Mouse (Mus musculus): Measurements from ENCODE around the gene Ctnna2. TPM values are rescaled to one million over a fixed set of nuclear protein-coding genes. Genes with fewer than 3 reads are reported as not detected.

Gene Ctnna2
- polyA plus RNA-seq, 1 experiment = 0.70 TPM

GRCm38 (mm10) chr6:77486658-77487057 lies 492.8 kb downstream of the Ctnna2 start:
- DNase-seq = no peak
- Histone ChIP-seq H3K27ac (ENCODE audit: control insufficient read depth, insufficient read depth, low read length) (no peak overlapping the region), H3K36me3 (ENCODE audit: control insufficient read depth, insufficient read depth, low read length) (no peaks in the 10 kb centered on the region), H3K4me1 (replicated peaks; ENCODE audit: control insufficient read depth, insufficient read depth, low read length) (no peaks in the 10 kb centered on the region), H3K4me3 (ENCODE audit: control insufficient read depth, insufficient read depth, low read length) (no peak overlapping the region), H3K27me3 (ENCODE audit: control insufficient read depth, insufficient read depth, low read length) (no peaks in the 10 kb centered on the region)
- 94% methylated on average over 3 of the region's 3 CpGs for WGBS
- TF ChIP-seq POLR2A (IDR thresholded peaks at IDR 0.05; ENCODE audit: control insufficient read depth, extremely low read depth, insufficient read depth, low read length, poor library complexity) = no peak
- no peak for TF ChIP-seq CTCF (IDR thresholded peaks at IDR 0.05; ENCODE audit: borderline replicate concordance, control insufficient read depth, extremely low read depth, insufficient read depth, low read length, poor library complexity)

GRCm38 (mm10) chr6:77482081-77482480 lies 497.4 kb downstream of the Ctnna2 start:
- Histone ChIP-seq H3K4me1 (replicated peaks; ENCODE audit: control insufficient read depth, insufficient read depth, low read length) (no peaks in the 10 kb centered on the region), H3K4me3 (ENCODE audit: control insufficient read depth, insufficient read depth, low read length) (no peak overlapping the region), H3K27ac (ENCODE audit: control insufficient read depth, insufficient read depth, low read length) (no peak overlapping the region), H3K27me3 (ENCODE audit: control insufficient read depth, insufficient read depth, low read length) (no peaks in the 10 kb centered on the region), H3K36me3 (ENCODE audit: control insufficient read depth, insufficient read depth, low read length) (no peaks in the 10 kb centered on the region)
- 84% methylated on average over 3 of the region's 3 CpGs for WGBS
- no peak for DNase-seq
- TF ChIP-seq POLR2A (IDR thresholded peaks at IDR 0.05; ENCODE audit: control insufficient read depth, extremely low read depth, insufficient read depth, low read length, poor library complexity) (no peak), CTCF (IDR thresholded peaks at IDR 0.05; ENCODE audit: borderline replicate concordance, control insufficient read depth, extremely low read depth, insufficient read depth, low read length, poor library complexity) (no peak)

- Histone ChIP-seq H3K4me3 (ENCODE audit: control insufficient read depth, insufficient read depth, low read length) (no peak overlapping the region), H3K27ac (ENCODE audit: control insufficient read depth, insufficient read depth, low read length) (no peak overlapping the region), H3K27me3 (ENCODE audit: control insufficient read depth, insufficient read depth, low read length) (no peaks in the 10 kb centered on the region), H3K4me1 (replicated peaks; ENCODE audit: control insufficient read depth, insufficient read depth, low read length) (no peaks in the 10 kb centered on the region), H3K36me3 (ENCODE audit: control insufficient read depth, insufficient read depth, low read length) (no peaks in the 10 kb centered on the region)
- WGBS = 70% methylated on average over 1 of the region's 1 CpGs
- no peak for DNase-seq
- no peak for TF ChIP-seq POLR2A (IDR thresholded peaks at IDR 0.05; ENCODE audit: control insufficient read depth, extremely low read depth, insufficient read depth, low read length, poor library complexity)
- no peak for TF ChIP-seq CTCF (IDR thresholded peaks at IDR 0.05; ENCODE audit: borderline replicate concordance, control insufficient read depth, extremely low read depth, insufficient read depth, low read length, poor library complexity)
Measured at GRCm38 (mm10) chr6:77475354-77475753, 504.1 kb downstream of the Ctnna2 start.

- H3K4me1 ChIP-seq (replicated peaks; ENCODE audit: control insufficient read depth, insufficient read depth, low read length) = no peaks in the 10 kb centered on the region
- no peak overlapping the region for H3K4me3 ChIP-seq (ENCODE audit: control insufficient read depth, insufficient read depth, low read length)
- H3K36me3 ChIP-seq (ENCODE audit: control insufficient read depth, insufficient read depth, low read length) = no peaks in the 10 kb centered on the region
- no peaks in the 10 kb centered on the region for H3K27me3 ChIP-seq (ENCODE audit: control insufficient read depth, insufficient read depth, low read length)
- no peak for DNase-seq
- WGBS = 93% methylated on average over 7 of the region's 7 CpGs
- H3K27ac ChIP-seq (ENCODE audit: control insufficient read depth, insufficient read depth, low read length) = no peak overlapping the region
- TF ChIP-seq POLR2A (IDR thresholded peaks at IDR 0.05; ENCODE audit: control insufficient read depth, extremely low read depth, insufficient read depth, low read length, poor library complexity) (no peak), CTCF (IDR thresholded peaks at IDR 0.05; ENCODE audit: borderline replicate concordance, control insufficient read depth, extremely low read depth, insufficient read depth, low read length, poor library complexity) (no peak)
Measured at GRCm38 (mm10) chr6:77473256-77473655, 506.2 kb downstream of the Ctnna2 start.

GRCm38 (mm10) chr6:77468058-77468457 lies 511.4 kb downstream of the Ctnna2 start:
- WGBS = 97% methylated on average over 3 of the region's 3 CpGs
- no peak overlapping the region for H3K27ac ChIP-seq (ENCODE audit: control insufficient read depth, insufficient read depth, low read length)
- H3K4me3 ChIP-seq (ENCODE audit: control insufficient read depth, insufficient read depth, low read length) = no peak overlapping the region
- no peaks in the 10 kb centered on the region for H3K27me3 ChIP-seq (ENCODE audit: control insufficient read depth, insufficient read depth, low read length)
- no peaks in the 10 kb centered on the region for H3K4me1 ChIP-seq (replicated peaks; ENCODE audit: control insufficient read depth, insufficient read depth, low read length)
- no peak for DNase-seq
- no peaks in the 10 kb centered on the region for H3K36me3 ChIP-seq (ENCODE audit: control insufficient read depth, insufficient read depth, low read length)
- TF ChIP-seq CTCF (IDR thresholded peaks at IDR 0.05; ENCODE audit: borderline replicate concordance, control insufficient read depth, extremely low read depth, insufficient read depth, low read length, poor library complexity) (no peak), POLR2A (IDR thresholded peaks at IDR 0.05; ENCODE audit: control insufficient read depth, extremely low read depth, insufficient read depth, low read length, poor library complexity) (no peak)

- TF ChIP-seq POLR2A (IDR thresholded peaks at IDR 0.05; ENCODE audit: control insufficient read depth, extremely low read depth, insufficient read depth, low read length, poor library complexity) (no peak), CTCF (IDR thresholded peaks at IDR 0.05; ENCODE audit: borderline replicate concordance, control insufficient read depth, extremely low read depth, insufficient read depth, low read length, poor library complexity) (no peak)
- no peak for DNase-seq
- 52% methylated on average over 1 of the region's 1 CpGs for WGBS
Measured at GRCm38 (mm10) chr6:77462737-77463136, 516.8 kb downstream of the Ctnna2 start.

GRCm38 (mm10) chr6:77457919-77458318 lies 521.6 kb downstream of the Ctnna2 start:
- no peak for TF ChIP-seq POLR2A (IDR thresholded peaks at IDR 0.05; ENCODE audit: control insufficient read depth, extremely low read depth, insufficient read depth, low read length, poor library complexity)
- no peak for TF ChIP-seq CTCF (IDR thresholded peaks at IDR 0.05; ENCODE audit: borderline replicate concordance, control insufficient read depth, extremely low read depth, insufficient read depth, low read length, poor library complexity)
- Histone ChIP-seq H3K27me3 (ENCODE audit: control insufficient read depth, insufficient read depth, low read length) (no peaks in the 10 kb centered on the region), H3K4me1 (replicated peaks; ENCODE audit: control insufficient read depth, insufficient read depth, low read length) (no peaks in the 10 kb centered on the region), H3K36me3 (ENCODE audit: control insufficient read depth, insufficient read depth, low read length) (no peaks in the 10 kb centered on the region), H3K27ac (ENCODE audit: control insufficient read depth, insufficient read depth, low read length) (no peak overlapping the region), H3K4me3 (ENCODE audit: control insufficient read depth, insufficient read depth, low read length) (no peak overlapping the region)
- DNase-seq = no peak
- WGBS = 90% methylated on average over 2 of the region's 2 CpGs

More at GRCm38 (mm10) chr6:77462737-77463136, 516.8 kb downstream of the Ctnna2 start:
- Histone ChIP-seq H3K4me1 (replicated peaks; ENCODE audit: control insufficient read depth, insufficient read depth, low read length) (no peaks in the 10 kb centered on the region), H3K27ac (ENCODE audit: control insufficient read depth, insufficient read depth, low read length) (no peak overlapping the region), H3K36me3 (ENCODE audit: control insufficient read depth, insufficient read depth, low read length) (no peaks in the 10 kb centered on the region), H3K27me3 (ENCODE audit: control insufficient read depth, insufficient read depth, low read length) (no peaks in the 10 kb centered on the region), H3K4me3 (ENCODE audit: control insufficient read depth, insufficient read depth, low read length) (no peak overlapping the region)

Data from thymus, adult 2 months (tissue).